Mouse (Mus musculus) frontal cortex, adult (tissue): ENCODE results near the gene Dtx3.
A peak's percentile ranks its signal among the peaks of the same experiment; 100 is the strongest.
"Not testable (repeated sequence)": the region's sequence is repeated elsewhere in the genome, so short reads cannot be mapped to it uniquely, and the experiment has no call there.

ENCODE experiments used
- ATAC-seq: cut with Nextera tagmentation; 2 replicates; pipeline ENCODE4 v1.9.2; 2017; ENCODE audit warnings: mild to moderate bottlenecking, moderate library complexity, mixed read lengths; ENCODE audit not compliant: low TSS enrichment

Gene Dtx3

GRCm38 (mm10) chr10:127166404-127166715 lies 29.2 kb downstream of the Dtx3 start:
- no peak for ATAC-seq

- ATAC-seq = peak; percentile 7; the same call in 1 of the 2 replicates
Observed at GRCm38 (mm10) chr10:127165654-127166403, 29.7 kb downstream of the Dtx3 start.

- peak; percentile 17; the same call in 1 of the 2 replicates for ATAC-seq
Observed at GRCm38 (mm10) chr10:127165354-127165653, 30.2 kb downstream of the Dtx3 start.

GRCm38 (mm10) chr10:127164631-127165353 lies 30.7 kb downstream of the Dtx3 start, which contains the start of gene B4galnt1:
Gene B4galnt1, plus strand, starts transcription at chr10:127165225.
- ATAC-seq = peak; percentile 61

GRCm38 (mm10) chr10:127164190-127164589 lies 31.3 kb downstream of the Dtx3 start:
- no peak for ATAC-seq

- ATAC-seq = peak; percentile 79
Observed at GRCm38 (mm10) chr10:127162771-127163261, 32.7 kb downstream of the Dtx3 start.

GRCm38 (mm10) chr10:127160728-127161127 lies 34.8 kb downstream of the Dtx3 start:
- no peak for ATAC-seq

GRCm38 (mm10) chr10:127160081-127160480 lies 35.4 kb downstream of the Dtx3 start:
- peak; percentile 29; the same call in 1 of the 2 replicates for ATAC-seq

GRCm38 (mm10) chr10:127158471-127158870 lies 37.1 kb downstream of the Dtx3 start:
- no peak for ATAC-seq

GRCm38 (mm10) chr10:127156511-127156910 lies 39.0 kb downstream of the Dtx3 start:
- ATAC-seq = no peak

- no peak for ATAC-seq
Observed at GRCm38 (mm10) chr10:127156089-127156488, 39.4 kb downstream of the Dtx3 start.

GRCm38 (mm10) chr10:127154652-127155051 lies 40.9 kb downstream of the Dtx3 start:
- ATAC-seq = no peak

GRCm38 (mm10) chr10:127154241-127154640 lies 41.3 kb downstream of the Dtx3 start:
- no peak for ATAC-seq

- ATAC-seq = no peak
Observed at GRCm38 (mm10) chr10:127153323-127153722, 42.2 kb downstream of the Dtx3 start.

GRCm38 (mm10) chr10:127152556-127152955 lies 43.0 kb downstream of the Dtx3 start:
- not testable (repeated sequence) for ATAC-seq

- ATAC-seq = not testable (repeated sequence)
Observed at GRCm38 (mm10) chr10:127151233-127151632, 44.3 kb downstream of the Dtx3 start.

GRCm38 (mm10) chr10:127150471-127150872 lies 45.1 kb downstream of the Dtx3 start:
- ATAC-seq = no peak

- no peak for ATAC-seq
Observed at GRCm38 (mm10) chr10:127147135-127147534, 48.4 kb downstream of the Dtx3 start.

- no peak for ATAC-seq
Observed at GRCm38 (mm10) chr10:127145303-127145702, 50.2 kb downstream of the Dtx3 start.

GRCm38 (mm10) chr10:127144536-127144935 lies 51.0 kb downstream of the Dtx3 start:
- no peak for ATAC-seq

- no peak for ATAC-seq
Observed at GRCm38 (mm10) chr10:127143228-127143627, 52.3 kb downstream of the Dtx3 start.

- no peak for ATAC-seq
Observed at GRCm38 (mm10) chr10:127141500-127141899, 54.0 kb downstream of the Dtx3 start.

GRCm38 (mm10) chr10:127140971-127141370 lies 54.6 kb downstream of the Dtx3 start:
- no peak for ATAC-seq
